Comparison of ENCODE assay signal across 15 mouse cellular contexts in genomic region chr3:65172964-65173363, GRCm38 (mm10).
"Had no signal": no experiment of that assay in that cellular context is flagged by ENCODE, and none has a peak within 500 bp of the region (broad histone marks: within the 10 kb centered on the region; RNA-seq: fewer than 3 reads in every experiment).

No protein-coding gene starts in this region.

- H3K27ac ChIP-seq: kidney, postnatal 0 days; limb, embryonic 13.5 days; liver, embryonic 14.5 days; neural tube, embryonic 12.5 days had no signal

- H3K36me3 ChIP-seq: limb, embryonic 13.5 days; neural tube, embryonic 12.5 days had no signal

- H3K9ac ChIP-seq: limb, embryonic 13.5 days; liver, embryonic 14.5 days; neural tube, embryonic 12.5 days had no signal

- ATAC-seq: midbrain, embryonic 16.5 days had no signal

- H3K9me3 ChIP-seq: limb, embryonic 13.5 days; neural tube, embryonic 12.5 days had no signal

- DNase-seq: kidney, adult 11 months; kidney, adult 9 months; kidney, postnatal 36 days; left cerebral cortex, postnatal 4 days; lung, adult 18-20 months; retina, postnatal 1 day; right cerebral cortex, postnatal 4 days; spleen, adult 18-20 months; thymus, adult 18-20 months; thymus, postnatal 14 days had no signal

- H3K4me2 ChIP-seq: limb, embryonic 13.5 days; neural tube, embryonic 12.5 days had no signal

- H3K4me3 ChIP-seq: limb, embryonic 13.5 days; neural tube, embryonic 12.5 days had no signal

- H3K4me1 ChIP-seq: neural tube, embryonic 12.5 days had no signal

- H3K27me3 ChIP-seq: limb, embryonic 13.5 days; neural tube, embryonic 12.5 days had no signal
